Mouse (Mus musculus) embryonic fibroblast, embryonic 13.5 days (primary cell): ENCODE measurements around the gene Otub1.

Experiments
- CTCF ChIP-seq: IDR thresholded peaks from 2 replicates; pipeline ENCODE4 v1.5.1; 2011; ENCODE audit warnings: mild to moderate bottlenecking, control low read depth, low read length, moderate library complexity, borderline replicate concordance; ENCODE audit not compliant: insufficient read depth
- POLR2A ChIP-seq: IDR thresholded peaks from 2 replicates; pipeline ENCODE4 v1.6.1; 2011; ENCODE audit warnings: low read depth, mild to moderate bottlenecking, control low read depth, low read length, moderate library complexity

DNA sequence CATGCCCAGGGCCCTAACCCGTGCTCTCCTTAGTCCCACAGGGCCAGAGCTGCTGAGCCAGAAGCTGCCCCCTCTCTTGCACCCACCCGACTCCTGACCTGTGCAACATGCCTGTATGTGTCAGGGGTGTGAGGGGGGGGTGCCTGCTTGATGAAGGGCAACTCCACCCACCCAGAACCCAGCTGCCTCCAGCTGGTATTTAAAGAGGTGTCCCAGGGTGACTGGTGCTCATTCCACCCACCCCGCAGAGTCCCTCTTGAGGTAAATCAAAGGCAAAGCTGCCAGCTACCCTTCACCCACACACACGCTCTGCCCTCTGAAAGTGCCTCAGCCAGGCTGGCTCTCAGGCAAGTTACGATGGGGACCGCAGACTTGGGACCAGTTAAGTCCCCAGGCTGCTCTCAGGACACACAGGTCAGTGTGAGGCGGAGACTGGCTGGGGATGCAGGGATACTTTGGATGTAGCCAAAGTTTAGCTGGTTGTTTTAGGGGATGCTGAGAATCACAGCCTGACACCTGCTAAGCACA lies 56.9 kb downstream of the Otub1 start:
- TF ChIP-seq CTCF (no peak), POLR2A (no peak)
